Mouse (Mus musculus): Measurements from ENCODE around the gene Cacna1e. TPM values are rescaled to one million over a fixed set of nuclear protein-coding genes. Genes with fewer than 3 reads are reported as not detected.
A peak's percentile ranks its signal among the peaks of the same experiment; 100 is the strongest.

Cacna1e gene
- total RNA-seq, 2 experiments from 2014 or later: 164 to 184 TPM

- no peak for DNase-seq (ENCODE audit: low spot score in 2 of 2)
Observed at GRCm38 (mm10) chr1:154723078-154723477, 161.2 kb downstream of the Cacna1e start.

DNA sequence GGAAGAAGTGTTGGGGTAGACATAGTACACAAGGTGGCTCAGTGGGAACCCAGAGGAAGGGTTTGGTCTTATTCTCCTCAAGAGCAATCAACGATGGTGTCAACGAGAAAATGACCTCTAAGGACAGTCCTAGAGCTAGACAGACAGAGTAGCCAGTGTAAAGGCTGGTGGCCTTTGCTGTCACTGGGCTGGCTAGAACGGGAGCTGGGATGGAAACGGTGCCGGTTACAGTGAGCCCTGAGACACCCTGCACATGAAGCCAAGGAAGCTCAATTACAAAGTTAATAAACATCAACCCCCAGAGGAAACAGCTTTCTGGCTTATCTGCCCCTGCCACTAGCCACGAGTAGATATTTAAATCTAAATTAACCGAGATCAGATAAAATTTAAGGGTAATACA, 168.7 kb downstream of the Cacna1e start:
- no peak for DNase-seq (ENCODE audit: low spot score in 2 of 2)

DNA sequence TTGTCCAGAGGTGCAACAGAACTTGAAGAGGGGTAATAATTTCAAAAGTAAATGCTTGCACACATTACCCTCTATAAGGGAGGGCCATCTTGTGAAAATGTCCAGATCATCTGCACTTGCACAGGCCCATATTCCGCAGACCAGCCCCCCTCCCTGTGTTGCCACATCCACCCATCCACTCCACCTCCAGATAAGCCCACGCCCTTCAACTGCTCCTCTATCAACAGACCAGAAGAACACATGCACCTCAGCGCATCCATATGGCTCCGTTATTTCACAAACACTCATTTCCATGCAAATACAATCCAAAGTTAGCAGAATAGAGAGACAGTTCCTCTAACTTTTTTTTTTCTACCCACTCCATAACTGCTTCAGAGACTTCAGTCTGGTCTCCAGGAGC, 171.6 kb downstream of the Cacna1e start:
- peak in 1 of 2 experiments; percentile 53 for DNase-seq (ENCODE audit: low spot score in 2 of 2)

GRCm38 (mm10) chr1:154707584-154708290, 176.6 kb downstream of the Cacna1e start:
- DNase-seq (ENCODE audit: low spot score in 2 of 2): no peak

GRCm38 (mm10) chr1:154706974-154707373, 177.3 kb downstream of the Cacna1e start:
- DNase-seq (ENCODE audit: low spot score in 2 of 2): no peak

GRCm38 (mm10) chr1:154705882-154706565, 178.3 kb downstream of the Cacna1e start:
- no peak for DNase-seq (ENCODE audit: low spot score in 2 of 2)

GRCm38 (mm10) chr1:154704558-154705185, 179.6 kb downstream of the Cacna1e start:
- DNase-seq (ENCODE audit: low spot score in 2 of 2): no peak

DNA sequence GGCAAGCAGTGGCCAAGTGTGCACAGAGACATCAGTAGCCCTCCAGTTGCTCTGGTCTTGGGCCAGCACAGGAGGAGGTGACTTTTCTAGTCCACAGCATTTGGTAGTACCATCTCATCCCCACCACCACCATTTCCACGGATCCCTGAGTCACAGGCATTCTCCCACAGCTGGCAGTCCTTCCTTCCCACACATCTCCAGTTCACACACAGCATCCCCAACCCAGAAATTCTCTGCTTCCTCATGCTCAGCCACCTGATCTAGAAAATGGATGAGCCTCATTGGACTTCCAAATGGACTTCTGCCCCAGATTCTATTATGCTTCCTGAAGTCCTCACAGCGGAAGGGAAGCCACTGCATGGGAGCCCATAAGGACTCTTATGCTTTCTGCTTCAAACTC, 181.7 kb downstream of the Cacna1e start:
- no peak for DNase-seq (ENCODE audit: low spot score in 2 of 2)

- DNase-seq (ENCODE audit: low spot score in 2 of 2): peak in 1 of 2 experiments; percentile 30
Observed at GRCm38 (mm10) chr1:154688876-154689665, 195.2 kb downstream of the Cacna1e start.

DNA sequence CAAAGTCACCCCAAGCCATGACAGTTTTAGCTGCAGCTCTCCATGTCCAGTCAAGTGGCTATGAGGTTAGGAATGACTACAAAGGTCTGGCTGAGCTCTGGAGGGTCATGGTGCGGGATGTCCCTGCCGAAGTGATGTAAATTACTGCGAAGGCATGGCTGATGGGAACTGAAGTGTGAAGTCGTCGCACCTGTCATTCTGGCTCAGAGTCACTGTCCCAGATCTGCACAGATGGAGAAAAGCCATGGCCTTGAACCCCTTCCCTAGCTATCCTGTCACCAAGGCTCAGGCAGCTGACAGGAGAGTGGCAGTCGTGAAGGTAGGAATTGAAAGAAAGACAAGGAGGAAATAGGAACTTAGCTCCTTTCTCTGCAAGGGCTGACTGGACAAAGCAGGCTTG, 197.4 kb downstream of the Cacna1e start:
- DNase-seq (ENCODE audit: low spot score in 2 of 2): no peak

- DNase-seq (ENCODE audit: low spot score in 2 of 2): no peak
Observed at GRCm38 (mm10) chr1:154683477-154684106, 200.7 kb downstream of the Cacna1e start.

GRCm38 (mm10) chr1:154678989-154679388, 205.3 kb downstream of the Cacna1e start:
- no peak for DNase-seq (ENCODE audit: low spot score in 2 of 2)

GRCm38 (mm10) chr1:154678151-154678550, 206.2 kb downstream of the Cacna1e start:
- DNase-seq (ENCODE audit: low spot score in 2 of 2): no peak

GRCm38 (mm10) chr1:154677677-154678076, 206.6 kb downstream of the Cacna1e start:
- DNase-seq (ENCODE audit: low spot score in 2 of 2): no peak

GRCm38 (mm10) chr1:154663721-154664120, 220.6 kb downstream of the Cacna1e start:
- DNase-seq (ENCODE audit: low spot score in 2 of 2): no peak

DNA sequence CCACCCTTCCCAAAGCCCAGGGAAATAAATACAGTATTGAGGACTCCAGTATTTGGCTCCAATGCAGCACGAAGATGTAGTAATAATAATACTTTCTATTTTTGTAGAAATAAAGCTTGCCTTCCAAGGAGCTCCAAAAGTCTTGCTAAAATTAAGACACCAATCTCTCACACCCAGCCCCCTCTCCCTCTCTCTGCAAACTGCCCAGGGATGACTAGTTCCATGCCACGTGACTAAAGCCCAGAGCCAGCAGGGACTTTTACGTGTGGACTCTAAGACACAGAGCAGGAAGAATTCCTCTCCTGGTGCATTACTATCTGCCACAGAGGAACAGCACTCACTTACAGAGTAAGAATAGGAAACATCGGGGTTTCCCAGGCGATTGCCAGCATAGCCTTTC, 222.3 kb downstream of the Cacna1e start:
- DNase-seq (ENCODE audit: low spot score in 2 of 2): peak; percentile 12 to 20

GRCm38 (mm10) chr1:154661221-154661864, 223.0 kb downstream of the Cacna1e start:
- DNase-seq (ENCODE audit: low spot score in 2 of 2): peak; percentile 76 to 87

- no peak for DNase-seq (ENCODE audit: low spot score in 2 of 2)
Observed at GRCm38 (mm10) chr1:154657366-154657765, 226.9 kb downstream of the Cacna1e start.

DNA sequence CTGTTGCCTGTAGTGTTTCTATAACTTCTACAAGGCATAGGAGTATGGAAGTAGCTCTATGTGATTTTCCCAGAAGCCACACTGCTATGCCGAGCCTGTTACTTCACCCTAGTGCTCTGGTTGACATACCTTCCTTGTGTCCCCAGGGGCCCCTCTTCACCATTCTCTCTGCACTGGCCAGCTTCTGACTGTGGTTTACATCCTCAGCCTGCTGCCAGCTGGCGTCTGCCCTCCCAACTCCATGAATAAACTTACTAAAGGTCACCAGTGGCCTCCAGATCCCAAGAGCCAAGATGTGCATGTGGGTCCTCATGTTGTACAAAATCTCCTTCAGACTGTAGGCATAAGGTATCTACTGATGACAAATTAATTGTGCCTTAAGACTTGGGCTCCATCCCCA, 230.3 kb downstream of the Cacna1e start:
- DNase-seq (ENCODE audit: low spot score in 2 of 2): no peak

DNA sequence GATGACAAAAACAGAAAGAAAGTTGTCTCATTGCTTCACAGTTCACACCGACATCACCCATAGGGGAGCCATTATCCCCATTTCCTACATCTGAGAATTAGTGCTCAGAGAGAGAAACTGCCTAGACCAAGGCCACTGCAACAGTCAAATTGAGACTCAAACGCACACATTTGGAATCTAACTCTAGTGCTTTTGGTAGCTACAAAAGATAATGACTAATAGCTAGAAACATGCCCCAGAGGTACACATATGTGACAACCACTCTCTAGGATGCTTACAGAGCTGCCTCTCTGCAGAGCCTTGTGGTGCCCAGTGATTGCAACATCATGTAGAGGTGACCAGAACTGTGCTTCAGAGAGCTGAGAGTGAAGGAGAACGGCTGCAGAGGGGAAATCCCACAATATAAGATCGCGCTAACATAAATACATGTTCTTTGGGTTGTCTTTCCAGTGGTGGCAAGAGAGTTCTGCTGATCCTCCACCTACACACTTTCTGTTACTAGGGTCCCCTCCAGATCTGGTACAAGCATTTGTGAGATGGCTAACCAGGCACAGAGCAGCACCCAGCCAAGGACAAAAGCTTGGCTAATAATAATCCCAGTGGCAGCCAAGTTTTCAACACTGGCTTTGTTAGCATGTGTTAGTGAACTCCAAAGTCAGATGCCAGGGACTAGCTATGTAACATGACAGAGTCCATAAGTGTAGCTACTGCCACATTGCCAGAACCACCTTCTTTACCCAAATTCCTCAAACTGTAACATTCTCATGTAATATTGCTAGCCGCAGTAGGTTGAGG, 237.9 kb downstream of the Cacna1e start:
- DNase-seq (ENCODE audit: low spot score in 2 of 2): peak; percentile 24 to 73

Measured in layer of hippocampus, postnatal 14 days (tissue).